Mouse (Mus musculus): ENCODE data around the gene Sec16b. TPM values are rescaled to one million over a fixed set of nuclear protein-coding genes. Genes with fewer than 3 reads are reported as not detected.

Sec16b gene
- polyA plus RNA-seq (2021): 0.39 TPM

DNA sequence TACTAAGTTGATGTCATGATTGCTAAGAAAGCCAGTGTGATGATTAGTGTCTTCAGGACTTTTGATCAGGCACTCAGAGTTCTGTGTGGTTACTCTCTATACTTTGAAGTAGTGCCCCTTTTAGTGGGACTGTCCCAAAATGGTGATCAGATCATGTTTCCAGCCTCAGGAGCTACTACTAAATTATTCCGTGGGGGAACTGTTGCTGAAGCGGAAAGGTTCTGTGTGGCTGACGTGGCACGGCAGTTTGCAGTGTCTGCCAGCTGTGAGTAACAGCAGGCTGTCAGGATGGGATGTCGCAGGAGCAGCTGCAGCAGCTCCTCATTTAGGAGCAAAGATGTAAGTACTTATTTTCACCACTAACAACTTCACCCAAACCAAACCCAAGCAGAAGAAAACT is at the start of gene Sec16b:
Sec16b (plus strand) TSS at position 207 of the 400 bp plus-strand sequence.
- CTCF ChIA-PET: interaction anchor here (0.7 to 2.5 kb wide), 2 partner anchors 30 to 207 kb away, joined by 4 to 10 read pairs; no protein-coding TSS in a partner anchor
- POLR2A ChIA-PET: no interaction called here
- in situ Hi-C loops (cut with MboI; ENCODE audit: low pct_unique_long_range_greater_than_20kb): no loop called here
- TF ChIP-seq CTCF (IDR thresholded peaks at IDR 0.05): no peak
- no peak for ATAC-seq
- no peaks in the 10 kb centered on the region for H3K27me3 ChIP-seq
- no peak for DNase-seq (ENCODE audit: low read depth, low spot score)

DNA sequence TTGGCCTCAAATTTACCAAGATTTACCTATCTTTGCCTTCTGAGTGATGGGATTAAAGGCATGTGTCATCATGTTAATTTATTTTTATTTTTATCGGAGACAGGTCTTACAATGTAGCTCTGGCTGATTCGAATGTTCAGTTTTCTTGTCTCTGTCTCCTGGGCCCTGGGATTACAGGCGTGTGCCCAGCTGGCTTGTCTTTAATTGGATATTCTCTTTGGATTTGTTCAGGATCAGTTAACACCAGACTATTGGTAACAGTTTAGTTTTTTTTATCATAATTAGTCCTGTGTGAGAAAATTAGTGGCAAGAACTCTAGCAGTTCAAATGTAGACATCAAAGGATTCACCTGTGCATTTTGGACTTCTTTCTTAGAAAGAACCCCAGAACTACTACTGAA is 48.7 kb upstream of the Sec16b start:
- ChIA-PET POLR2A (no interaction called here), CTCF (interaction anchor here (0.6 to 1.0 kb wide), 2 partner anchors 63 to 79 kb away, joined by 3 read pairs; no protein-coding TSS in a partner anchor)
- no peaks in the 10 kb centered on the region for H3K27me3 ChIP-seq
- TF ChIP-seq CTCF (IDR thresholded peaks at IDR 0.05): no peak
- ATAC-seq (no peak), DNase-seq (ENCODE audit: low read depth, low spot score) (no peak)
- in situ Hi-C loops (cut with MboI; ENCODE audit: low pct_unique_long_range_greater_than_20kb): no loop called here

DNA sequence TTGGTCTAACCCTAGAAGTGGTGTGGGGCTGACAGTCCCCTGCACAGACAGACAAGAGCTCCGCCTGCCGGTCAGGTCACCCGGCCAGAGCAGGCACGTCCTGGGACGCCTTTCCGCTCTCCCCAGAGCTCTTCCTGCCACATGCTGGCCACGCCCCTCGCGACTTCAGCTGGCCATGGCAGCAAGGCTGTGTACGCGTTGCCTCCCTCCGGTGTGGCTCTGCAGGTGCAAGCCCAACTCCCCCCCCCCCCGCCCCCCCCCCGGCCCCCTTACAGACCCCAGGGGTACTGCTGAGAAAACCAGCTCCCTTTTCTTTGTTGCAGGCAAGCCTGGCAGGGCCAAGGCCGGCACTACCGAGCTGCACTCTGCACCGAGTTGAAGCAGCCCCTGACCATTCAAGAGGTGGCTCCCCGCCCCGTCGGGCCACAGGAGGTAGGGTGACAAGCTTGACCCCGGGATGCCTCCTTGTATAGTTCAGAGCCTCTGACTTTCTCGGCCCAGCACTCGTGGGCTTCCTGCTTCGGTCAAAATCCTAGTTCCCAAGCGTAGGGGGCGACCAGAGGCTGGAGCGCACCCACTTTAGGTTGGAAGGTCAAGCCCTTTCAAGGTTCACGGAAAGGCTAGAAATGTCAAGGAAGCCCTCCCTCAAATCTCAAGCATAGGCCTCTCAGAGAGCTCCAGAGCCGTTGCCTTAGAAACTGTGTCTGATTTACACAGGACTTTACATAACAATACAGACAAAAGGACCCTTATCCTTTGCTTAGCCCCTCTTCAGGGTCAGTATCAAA is 47.9 kb upstream of the Sec16b start, which contains the start of gene Cryzl2:
Cryzl2 (plus strand) TSS at position 157 of the 788 bp plus-strand sequence.
- TF ChIP-seq CTCF (IDR thresholded peaks at IDR 0.05): no peak
- CTCF ChIA-PET: interaction anchor here (1.0 kb wide), 2 partner anchors 47 to 78 kb away, joined by 3 read pairs; no protein-coding TSS in a partner anchor
- no peak for ATAC-seq
- no peak for DNase-seq (ENCODE audit: low read depth, low spot score)
- POLR2A ChIA-PET: no interaction called here
- in situ Hi-C loops (cut with MboI; ENCODE audit: low pct_unique_long_range_greater_than_20kb): no loop called here
- H3K27me3 ChIP-seq: no peaks in the 10 kb centered on the region

DNA sequence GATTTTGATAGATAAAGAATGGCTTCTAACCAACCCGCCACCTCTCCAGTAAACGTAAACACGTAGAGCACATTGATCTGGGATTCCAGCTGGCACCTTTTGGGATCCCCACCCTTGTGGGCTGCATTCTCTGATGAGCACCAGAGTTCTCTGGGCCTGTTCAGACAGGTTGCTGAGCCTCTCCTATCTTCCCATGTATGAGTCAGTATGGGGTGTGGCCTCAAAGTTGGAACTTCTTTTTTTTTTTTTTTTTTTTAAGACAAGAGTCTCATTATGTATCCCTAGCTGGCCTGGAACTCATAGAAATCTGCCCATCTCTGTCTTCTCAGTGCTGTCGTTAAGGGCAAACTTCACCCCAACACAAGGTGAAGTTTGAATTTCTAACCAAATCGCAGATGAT is 46.6 kb upstream of the Sec16b start:
- TF ChIP-seq CTCF (IDR thresholded peaks at IDR 0.05): no peak
- H3K27me3 ChIP-seq: no peaks in the 10 kb centered on the region
- no peak for DNase-seq (ENCODE audit: low read depth, low spot score)
- no peak for ATAC-seq
- ChIA-PET CTCF (no interaction called here), POLR2A (interaction anchor here (0.6 kb wide), 1 partner anchor 48 kb away, joined by 5 read pairs; no protein-coding TSS in a partner anchor)
- in situ Hi-C loops (cut with MboI; ENCODE audit: low pct_unique_long_range_greater_than_20kb): no loop called here

DNA sequence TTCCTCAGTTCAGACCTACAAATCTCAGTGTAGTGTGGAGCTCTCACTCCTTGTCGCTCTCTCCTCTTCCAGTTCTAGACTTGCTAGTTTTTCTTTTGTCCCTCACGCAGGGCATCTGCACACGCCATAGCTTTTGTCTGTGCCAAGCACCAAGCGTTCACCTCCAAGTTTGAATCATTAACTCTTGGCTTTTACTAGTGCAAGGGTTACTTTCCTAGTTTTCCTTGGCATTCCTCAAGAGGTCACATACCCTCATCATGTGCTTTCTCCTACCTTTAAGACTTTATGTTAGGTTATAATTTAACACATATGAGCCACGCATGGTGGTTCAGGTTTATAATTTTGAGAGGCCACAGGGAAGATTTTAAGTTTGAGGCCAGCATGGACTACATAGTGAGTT is 45.3 kb upstream of the Sec16b start:
- ATAC-seq (no peak), DNase-seq (ENCODE audit: low read depth, low spot score) (no peak)
- H3K27me3 ChIP-seq: no peaks in the 10 kb centered on the region
- ChIA-PET POLR2A (interaction anchor here (0.5 kb wide), 1 partner anchor 15 kb away, joined by 3 read pairs; no protein-coding TSS in a partner anchor), CTCF (no interaction called here)
- TF ChIP-seq CTCF (IDR thresholded peaks at IDR 0.05): no peak
- in situ Hi-C loops (cut with MboI; ENCODE audit: low pct_unique_long_range_greater_than_20kb): no loop called here

DNA sequence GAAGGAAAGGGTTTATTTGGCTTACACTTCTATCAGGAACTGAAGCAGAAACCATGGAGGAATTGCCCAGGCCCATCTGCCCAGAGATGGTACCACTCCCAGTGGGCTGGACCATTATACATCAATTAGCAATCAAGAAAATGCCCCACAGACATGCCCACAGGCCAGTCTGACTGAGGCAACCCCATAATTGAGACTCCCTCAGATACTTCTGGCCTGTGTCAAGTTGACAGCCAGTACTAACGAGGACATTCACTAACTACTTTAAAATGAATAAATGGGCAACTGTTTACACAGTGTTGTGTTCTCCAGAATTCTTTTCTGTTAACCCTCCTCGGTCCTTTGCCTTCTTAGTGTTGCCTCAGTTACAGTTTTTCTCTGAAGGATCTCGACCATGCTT is 44.2 kb upstream of the Sec16b start:
- ChIA-PET POLR2A (no interaction called here), CTCF (interaction anchor here (1.1 kb wide), 1 partner anchor 16 kb away, joined by 3 read pairs; no protein-coding TSS in a partner anchor)
- ATAC-seq (no peak), DNase-seq (ENCODE audit: low read depth, low spot score) (no peak)
- TF ChIP-seq CTCF (IDR thresholded peaks at IDR 0.05): no peak
- no peaks in the 10 kb centered on the region for H3K27me3 ChIP-seq
- in situ Hi-C loops (cut with MboI; ENCODE audit: low pct_unique_long_range_greater_than_20kb): no loop called here

DNA sequence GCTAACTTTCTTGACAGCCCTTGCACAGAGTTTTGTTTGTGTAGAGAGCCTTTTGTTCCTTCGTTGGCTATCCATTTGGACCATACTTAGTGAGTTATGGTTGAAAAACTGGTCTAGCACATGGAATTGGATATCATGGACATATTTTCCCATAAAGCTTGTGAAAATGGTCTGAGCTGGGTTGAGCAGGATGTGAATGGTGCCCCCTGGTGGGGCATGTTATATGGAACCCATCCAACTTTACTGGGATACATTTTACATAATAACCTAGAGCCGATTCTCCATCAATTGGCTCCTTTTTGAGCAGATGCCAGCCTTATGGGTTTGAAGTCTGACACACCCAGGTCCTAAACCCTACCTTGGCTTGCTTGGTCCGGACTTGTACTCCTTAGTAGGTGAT is 41.3 kb upstream of the Sec16b start:
- ATAC-seq: no peak
- no peaks in the 10 kb centered on the region for H3K27me3 ChIP-seq
- DNase-seq (ENCODE audit: low read depth, low spot score): no peak
- ChIA-PET CTCF (interaction anchor here (1.1 to 2.2 kb wide), 5 partner anchors 10 to 166 kb away, joined by 3 to 9 read pairs (median 5); no protein-coding TSS in a partner anchor), POLR2A (no interaction called here)
- in situ Hi-C loops (cut with MboI; ENCODE audit: low pct_unique_long_range_greater_than_20kb): no loop called here
- TF ChIP-seq CTCF (IDR thresholded peaks at IDR 0.05): peak; percentile 56

DNA sequence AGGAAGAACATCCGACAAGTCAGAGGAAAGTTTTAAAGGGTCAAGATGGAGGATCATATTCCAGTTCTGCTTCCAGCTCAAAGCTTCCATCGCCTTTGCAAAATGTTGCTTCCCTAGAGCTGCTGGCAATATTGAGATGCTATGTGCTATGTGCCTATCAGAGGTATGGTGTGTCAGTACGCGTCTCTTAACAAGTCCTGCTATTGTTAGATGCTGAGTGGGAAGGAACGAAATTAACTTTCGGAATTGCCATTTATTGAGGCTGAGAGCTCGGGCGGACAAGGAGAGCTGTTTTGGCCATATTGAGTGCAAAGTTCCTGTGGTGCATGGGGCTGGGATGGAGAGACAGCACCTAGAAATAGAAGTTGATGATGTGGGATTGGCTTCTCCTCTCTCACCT is 38.7 kb upstream of the Sec16b start:
- CTCF ChIA-PET: interaction anchor here (1.1 to 2.5 kb wide), 2 partner anchors 10 to 13 kb away, joined by 4 to 6 read pairs; no protein-coding TSS in a partner anchor
- POLR2A ChIA-PET: no interaction called here
- in situ Hi-C loops (cut with MboI; ENCODE audit: low pct_unique_long_range_greater_than_20kb): no loop called here
- no peaks in the 10 kb centered on the region for H3K27me3 ChIP-seq
- ATAC-seq: no peak
- DNase-seq (ENCODE audit: low read depth, low spot score): no peak
- TF ChIP-seq CTCF (IDR thresholded peaks at IDR 0.05): no peak

DNA sequence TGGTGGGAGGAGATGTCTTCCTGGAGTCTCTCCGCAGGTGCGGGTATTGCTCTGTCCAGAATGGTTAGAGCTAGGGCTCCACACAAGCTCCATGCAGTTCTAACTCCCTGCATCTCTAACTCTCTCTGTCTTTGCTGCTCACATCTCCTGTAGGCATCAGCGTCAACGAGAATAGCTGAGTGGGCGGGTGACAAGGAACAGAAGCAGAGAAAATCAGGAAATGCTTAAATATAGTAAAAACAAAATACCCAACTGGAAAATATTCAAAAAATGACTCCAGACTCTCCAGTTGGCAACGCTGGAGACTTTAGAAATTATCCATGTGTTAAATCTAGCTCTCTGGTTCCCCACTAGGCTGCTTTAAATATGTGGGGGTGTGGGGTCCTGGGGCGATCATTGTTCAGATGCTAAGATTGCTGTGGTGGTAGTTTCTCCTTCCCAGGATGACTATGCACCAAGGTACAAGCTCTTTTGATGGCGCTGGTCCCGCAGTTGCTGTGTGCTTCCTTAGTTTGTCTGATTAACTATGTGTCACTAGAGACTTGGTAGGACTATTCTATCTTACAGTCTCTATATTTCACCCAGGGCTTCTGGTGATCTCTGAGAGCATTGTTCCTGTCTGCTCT is 35.7 kb upstream of the Sec16b start:
- ATAC-seq (no peak), DNase-seq (ENCODE audit: low read depth, low spot score) (no peak)
- POLR2A ChIA-PET: interaction anchor here (0.5 kb wide), 1 partner anchor 9 kb away, joined by 4 read pairs; no protein-coding TSS in a partner anchor
- CTCF ChIA-PET: interaction anchor here (1.4 to 3.1 kb wide), 2 partner anchors 66 to 172 kb away, joined by 7 to 16 read pairs; no protein-coding TSS in a partner anchor
- in situ Hi-C loops (cut with MboI; ENCODE audit: low pct_unique_long_range_greater_than_20kb): no loop called here
- TF ChIP-seq CTCF (IDR thresholded peaks at IDR 0.05): no peak
- H3K27me3 ChIP-seq: no peaks in the 10 kb centered on the region

DNA sequence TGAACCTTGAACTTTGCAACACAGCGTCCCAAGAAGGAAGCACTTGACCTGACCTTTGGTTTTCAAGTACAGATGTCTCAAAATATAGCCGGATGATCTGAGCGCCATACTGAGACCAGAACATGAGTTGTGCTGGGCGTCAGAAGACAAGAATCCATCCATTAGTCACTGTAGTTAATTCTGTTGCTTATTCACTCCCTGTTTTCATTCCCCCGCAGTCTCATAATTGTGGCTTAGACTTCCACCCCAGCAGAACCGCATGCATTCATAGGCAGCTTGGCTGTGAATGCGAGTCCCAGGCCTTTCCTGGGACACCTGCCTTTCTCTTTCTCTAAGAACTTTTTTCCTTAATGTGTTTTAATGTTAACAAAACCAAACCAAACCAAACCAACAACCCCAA is 33.8 kb upstream of the Sec16b start:
- H3K27me3 ChIP-seq: no peaks in the 10 kb centered on the region
- ATAC-seq (peak; percentile 37), DNase-seq (ENCODE audit: low read depth, low spot score) (peak; percentile 50)
- no peak for TF ChIP-seq CTCF (IDR thresholded peaks at IDR 0.05)
- POLR2A ChIA-PET: no interaction called here
- in situ Hi-C loops (cut with MboI; ENCODE audit: low pct_unique_long_range_greater_than_20kb): no loop called here
- CTCF ChIA-PET: no interaction called here

DNA sequence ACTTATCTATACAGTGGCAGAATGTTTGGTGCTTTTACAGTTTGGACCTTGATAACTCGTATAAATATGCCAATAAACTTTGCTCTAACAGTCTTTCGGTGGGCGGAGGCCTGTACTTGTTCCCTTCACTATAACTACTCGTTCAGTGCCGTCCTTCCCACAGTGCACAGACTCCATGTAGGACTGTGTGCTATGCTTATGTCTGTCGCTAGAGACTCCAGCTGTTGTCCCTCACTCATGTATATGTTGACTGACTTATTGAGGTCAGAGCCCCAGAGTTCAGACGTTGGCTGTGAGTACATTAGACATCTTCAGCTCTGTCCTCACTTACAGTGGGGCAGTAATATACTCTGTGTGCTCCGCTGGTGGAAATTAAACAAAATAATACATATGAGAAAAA is 31.7 kb upstream of the Sec16b start:
- in situ Hi-C loops (cut with MboI; ENCODE audit: low pct_unique_long_range_greater_than_20kb): no loop called here
- no peak for TF ChIP-seq CTCF (IDR thresholded peaks at IDR 0.05)
- DNase-seq (ENCODE audit: low read depth, low spot score) (no peak), ATAC-seq (no peak)
- ChIA-PET POLR2A (no interaction called here), CTCF (interaction anchor here (0.7 to 1.1 kb wide), 2 partner anchors 10 to 11 kb away, joined by 3 to 5 read pairs; no protein-coding TSS in a partner anchor)
- H3K27me3 ChIP-seq: no peaks in the 10 kb centered on the region
